Mouse (Mus musculus): ENCODE data around the gene Bpifb6. TPM values are rescaled to one million over a fixed set of nuclear protein-coding genes. Genes with fewer than 3 reads are reported as not detected.

Bpifb6 gene
- total and polyA plus RNA-seq, 2 experiments, result not detected

- no peaks in the 10 kb centered on the region for H3K4me1 ChIP-seq (ENCODE audit: control insufficient read depth, insufficient read depth, low read length)
- no peaks in the 10 kb centered on the region for H3K36me3 ChIP-seq (ENCODE audit: control insufficient read depth, insufficient read depth, low read length)
- no peak overlapping the region for H3K27ac ChIP-seq (replicated peaks; ENCODE audit: insufficient read depth, low read depth, low read length)
- no peak for DNase-seq (ENCODE audit: extremely low read depth, low read depth, low spot score)
- no peak for TF ChIP-seq POLR2A (IDR thresholded peaks at IDR 0.05; ENCODE audit: extremely low read depth, insufficient read depth, low read length)
- TF ChIP-seq CTCF (IDR thresholded peaks at IDR 0.05; ENCODE audit: low read depth, low read length), result no peak
- H3K79me2 ChIP-seq (ENCODE audit: control insufficient read depth, insufficient read depth, low read length), result no peaks in the 10 kb centered on the region
- no peak overlapping the region for H3K9ac ChIP-seq (ENCODE audit: low read depth, low read length)
- H3K4me3 ChIP-seq (ENCODE audit: insufficient read depth, low read depth, low read length), result no peak overlapping the region
- 89% methylated on average over 6 of the region's 6 CpGs for WGBS
- H3K27me3 ChIP-seq (ENCODE audit: control insufficient read depth, insufficient read depth, low read length), result no peaks in the 10 kb centered on the region
Measured at GRCm38 (mm10) chr2:153935348-153935747, 35.2 kb downstream of the Bpifb6 start.

DNA sequence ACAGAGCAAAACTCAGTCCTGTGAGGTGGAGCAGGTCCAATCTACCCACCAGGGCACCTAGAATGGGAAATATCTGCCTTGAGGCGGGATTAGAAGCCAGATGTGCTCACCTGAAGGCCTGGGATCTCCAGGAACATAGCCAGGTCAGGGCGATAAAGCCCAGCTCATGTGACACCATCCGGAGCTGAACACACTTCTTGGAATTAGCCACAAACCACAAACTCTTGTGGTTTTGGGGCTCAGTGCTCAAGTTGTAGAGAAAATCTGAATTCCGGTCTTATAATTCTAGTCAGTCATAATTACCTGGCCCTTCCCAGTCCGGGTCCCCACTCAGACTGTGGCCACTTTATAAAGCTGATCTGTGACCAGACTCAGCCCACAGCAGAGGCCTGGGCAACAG, 37.7 kb downstream of the Bpifb6 start, which contains the start of gene Bpifb4:
Gene Bpifb4 (plus strand): TSS at position 370 of the 400 bp plus-strand sequence.
- H3K4me1 ChIP-seq (ENCODE audit: control insufficient read depth, insufficient read depth, low read length), result no peaks in the 10 kb centered on the region
- H3K27me3 ChIP-seq (ENCODE audit: control insufficient read depth, insufficient read depth, low read length), result no peaks in the 10 kb centered on the region
- H3K4me3 ChIP-seq (ENCODE audit: insufficient read depth, low read depth, low read length), result no peak within 1 kb of the TSS
- no peaks in the 10 kb centered on the region for H3K36me3 ChIP-seq (ENCODE audit: control insufficient read depth, insufficient read depth, low read length)
- DNase-seq (ENCODE audit: extremely low read depth, low read depth, low spot score), result no peak
- no peak within 1 kb of the TSS for H3K27ac ChIP-seq (replicated peaks; ENCODE audit: insufficient read depth, low read depth, low read length)
- H3K9ac ChIP-seq (ENCODE audit: low read depth, low read length), result no peak within 1 kb of the TSS
- H3K79me2 ChIP-seq (ENCODE audit: control insufficient read depth, insufficient read depth, low read length), result no peaks in the 10 kb centered on the region
- TF ChIP-seq POLR2A (IDR thresholded peaks at IDR 0.05; ENCODE audit: extremely low read depth, insufficient read depth, low read length) (no peak), CTCF (IDR thresholded peaks at IDR 0.05; ENCODE audit: low read depth, low read length) (no peak)
- 70% methylated on average over 5 of the region's 5 CpGs for WGBS

DNA sequence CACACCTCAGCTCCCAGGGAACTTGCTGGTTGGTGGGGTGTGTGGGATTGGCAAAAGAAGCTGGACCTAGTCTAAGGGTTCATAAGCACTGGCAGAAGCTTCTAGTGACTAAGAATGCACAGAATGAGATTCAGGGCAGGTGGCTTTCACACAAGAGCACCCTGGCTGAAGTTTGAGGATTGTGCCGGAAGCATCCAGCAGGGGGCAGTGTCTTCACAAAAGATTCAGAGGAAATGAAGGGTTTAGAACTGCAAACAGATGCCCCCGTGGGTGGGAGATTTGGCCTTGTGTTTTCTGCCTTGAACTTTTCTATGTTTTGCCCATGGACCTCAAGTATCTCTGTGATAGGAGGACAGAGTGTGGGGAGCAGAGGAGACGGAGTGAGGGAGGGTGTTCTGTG, 43.3 kb downstream of the Bpifb6 start:
- peak; percentile 64 for TF ChIP-seq CTCF (IDR thresholded peaks at IDR 0.05; ENCODE audit: low read depth, low read length)
- no peak for TF ChIP-seq POLR2A (IDR thresholded peaks at IDR 0.05; ENCODE audit: extremely low read depth, insufficient read depth, low read length)
- 31% methylated on average over 3 of the region's 3 CpGs for WGBS
- H3K79me2 ChIP-seq (ENCODE audit: control insufficient read depth, insufficient read depth, low read length), result no peaks in the 10 kb centered on the region
- no peaks in the 10 kb centered on the region for H3K27me3 ChIP-seq (ENCODE audit: control insufficient read depth, insufficient read depth, low read length)
- no peak overlapping the region for H3K9ac ChIP-seq (ENCODE audit: low read depth, low read length)
- no peak overlapping the region for H3K4me3 ChIP-seq (ENCODE audit: insufficient read depth, low read depth, low read length)
- H3K4me1 ChIP-seq (ENCODE audit: control insufficient read depth, insufficient read depth, low read length), result no peaks in the 10 kb centered on the region
- DNase-seq (ENCODE audit: extremely low read depth, low read depth, low spot score), result peak; percentile 21
- no peak overlapping the region for H3K27ac ChIP-seq (replicated peaks; ENCODE audit: insufficient read depth, low read depth, low read length)
- H3K36me3 ChIP-seq (ENCODE audit: control insufficient read depth, insufficient read depth, low read length), result no peaks in the 10 kb centered on the region

GRCm38 (mm10) chr2:153944567-153944966, 44.4 kb downstream of the Bpifb6 start:
- no peaks in the 10 kb centered on the region for H3K36me3 ChIP-seq (ENCODE audit: control insufficient read depth, insufficient read depth, low read length)
- no peak overlapping the region for H3K27ac ChIP-seq (replicated peaks; ENCODE audit: insufficient read depth, low read depth, low read length)
- H3K4me3 ChIP-seq (ENCODE audit: insufficient read depth, low read depth, low read length), result no peak overlapping the region
- H3K79me2 ChIP-seq (ENCODE audit: control insufficient read depth, insufficient read depth, low read length), result no peaks in the 10 kb centered on the region
- H3K9ac ChIP-seq (ENCODE audit: low read depth, low read length), result no peak overlapping the region
- TF ChIP-seq POLR2A (IDR thresholded peaks at IDR 0.05; ENCODE audit: extremely low read depth, insufficient read depth, low read length), result no peak
- no peak for TF ChIP-seq CTCF (IDR thresholded peaks at IDR 0.05; ENCODE audit: low read depth, low read length)
- DNase-seq (ENCODE audit: extremely low read depth, low read depth, low spot score), result no peak
- H3K4me1 ChIP-seq (ENCODE audit: control insufficient read depth, insufficient read depth, low read length), result no peaks in the 10 kb centered on the region
- 20% methylated on average over 8 of the region's 8 CpGs for WGBS
- no peaks in the 10 kb centered on the region for H3K27me3 ChIP-seq (ENCODE audit: control insufficient read depth, insufficient read depth, low read length)

- Histone ChIP-seq H3K36me3 (ENCODE audit: control insufficient read depth, insufficient read depth, low read length) (no peaks in the 10 kb centered on the region), H3K79me2 (ENCODE audit: control insufficient read depth, insufficient read depth, low read length) (no peaks in the 10 kb centered on the region), H3K27me3 (ENCODE audit: control insufficient read depth, insufficient read depth, low read length) (no peaks in the 10 kb centered on the region), H3K27ac (replicated peaks; ENCODE audit: insufficient read depth, low read depth, low read length) (no peak overlapping the region), H3K4me1 (ENCODE audit: control insufficient read depth, insufficient read depth, low read length) (no peaks in the 10 kb centered on the region), H3K9ac (ENCODE audit: low read depth, low read length) (no peak overlapping the region), H3K4me3 (ENCODE audit: insufficient read depth, low read depth, low read length) (no peak overlapping the region)
- 31% methylated on average over 6 of the region's 6 CpGs for WGBS
- peak; percentile 51 for TF ChIP-seq CTCF (IDR thresholded peaks at IDR 0.05; ENCODE audit: low read depth, low read length)
- no peak for TF ChIP-seq POLR2A (IDR thresholded peaks at IDR 0.05; ENCODE audit: extremely low read depth, insufficient read depth, low read length)
- peak; percentile 41 for DNase-seq (ENCODE audit: extremely low read depth, low read depth, low spot score)
Measured at GRCm38 (mm10) chr2:153952897-153953296, 52.7 kb downstream of the Bpifb6 start.

GRCm38 (mm10) chr2:153953836-153954235, 53.6 kb downstream of the Bpifb6 start:
- no peak for TF ChIP-seq POLR2A (IDR thresholded peaks at IDR 0.05; ENCODE audit: extremely low read depth, insufficient read depth, low read length)
- TF ChIP-seq CTCF (IDR thresholded peaks at IDR 0.05; ENCODE audit: low read depth, low read length), result peak; percentile 71
- peak; percentile 24 for DNase-seq (ENCODE audit: extremely low read depth, low read depth, low spot score)
- H3K4me3 ChIP-seq (ENCODE audit: insufficient read depth, low read depth, low read length), result no peak overlapping the region
- no peaks in the 10 kb centered on the region for H3K4me1 ChIP-seq (ENCODE audit: control insufficient read depth, insufficient read depth, low read length)
- H3K9ac ChIP-seq (ENCODE audit: low read depth, low read length), result no peak overlapping the region
- H3K27me3 ChIP-seq (ENCODE audit: control insufficient read depth, insufficient read depth, low read length), result no peaks in the 10 kb centered on the region
- H3K36me3 ChIP-seq (ENCODE audit: control insufficient read depth, insufficient read depth, low read length), result no peaks in the 10 kb centered on the region
- WGBS, result 3% methylated on average over 6 of the region's 6 CpGs
- H3K27ac ChIP-seq (replicated peaks; ENCODE audit: insufficient read depth, low read depth, low read length), result no peak overlapping the region
- no peaks in the 10 kb centered on the region for H3K79me2 ChIP-seq (ENCODE audit: control insufficient read depth, insufficient read depth, low read length)

Other genes starting within 250 kb of the Bpifb6 start
- not detected in 2 replicates for gene Dnmt3c, start 203.7 kb upstream of the Bpifb6 start, total RNA-seq (2014; rRNA removed)
- not detected in 2 replicates for gene Dnmt3c, start 203.7 kb upstream of the Bpifb6 start, polyA plus RNA-seq (2012; rRNA removed)
- 6.6 and 7.9 TPM in 2 replicates for gene Mapre1, start 159.1 kb upstream of the Bpifb6 start, total RNA-seq (2014; rRNA removed)
- 2.7 and 3.0 TPM in 2 replicates for gene Mapre1, start 159.1 kb upstream of the Bpifb6 start, polyA plus RNA-seq (2012; rRNA removed)
- gene Efcab8, start 120.5 kb upstream of the Bpifb6 start, total RNA-seq (2014; rRNA removed), result not detected in 2 replicates
- gene Efcab8, start 120.5 kb upstream of the Bpifb6 start, polyA plus RNA-seq (2012; rRNA removed), result 0.02 TPM in 1 of 2 replicates, not detected in the other
- not detected in 2 replicates for gene Sun5, start 29.3 kb upstream of the Bpifb6 start, total RNA-seq (2014; rRNA removed)
- not detected in 2 replicates for gene Sun5, start 29.3 kb upstream of the Bpifb6 start, polyA plus RNA-seq (2012; rRNA removed)
- gene Bpifb2, start 25.3 kb upstream of the Bpifb6 start, total RNA-seq (2014; rRNA removed), result not detected in 2 replicates
- not detected in 2 replicates for gene Bpifb2, start 25.3 kb upstream of the Bpifb6 start, polyA plus RNA-seq (2012; rRNA removed)
- gene Bpifb3, start 17.8 kb downstream of the Bpifb6 start, total RNA-seq (2014; rRNA removed), result not detected in 2 replicates
- gene Bpifb3, start 17.8 kb downstream of the Bpifb6 start, polyA plus RNA-seq (2012; rRNA removed), result not detected in 2 replicates
- not detected in 2 replicates for gene Bpifb4, start 37.8 kb downstream of the Bpifb6 start, total RNA-seq (2014; rRNA removed)
- not detected in 2 replicates for gene Bpifb4, start 37.8 kb downstream of the Bpifb6 start, polyA plus RNA-seq (2012; rRNA removed)
- gene Bpifa6, start 74.6 kb downstream of the Bpifb6 start, total RNA-seq (2014; rRNA removed), result not detected in 2 replicates
- not detected in 2 replicates for gene Bpifa6, start 74.6 kb downstream of the Bpifb6 start, polyA plus RNA-seq (2012; rRNA removed)
- not detected in 2 replicates for gene Bpifa2, start 107.9 kb downstream of the Bpifb6 start, total RNA-seq (2014; rRNA removed)
- gene Bpifa2, start 107.9 kb downstream of the Bpifb6 start, polyA plus RNA-seq (2012; rRNA removed), result not detected in 2 replicates
- gene Bpifa3, start 229.9 kb downstream of the Bpifb6 start, total RNA-seq (2014; rRNA removed), result not detected in 2 replicates
- not detected in 2 replicates for gene Bpifa3, start 229.9 kb downstream of the Bpifb6 start, polyA plus RNA-seq (2012; rRNA removed)
- not detected in 2 replicates for gene Bpifa1, start 242.5 kb downstream of the Bpifb6 start, total RNA-seq (2014; rRNA removed)
- gene Bpifa1, start 242.5 kb downstream of the Bpifb6 start, polyA plus RNA-seq (2012; rRNA removed), result not detected in 2 replicates